Mouse (Mus musculus): ENCODE results near the gene Tspan4.

DNA sequence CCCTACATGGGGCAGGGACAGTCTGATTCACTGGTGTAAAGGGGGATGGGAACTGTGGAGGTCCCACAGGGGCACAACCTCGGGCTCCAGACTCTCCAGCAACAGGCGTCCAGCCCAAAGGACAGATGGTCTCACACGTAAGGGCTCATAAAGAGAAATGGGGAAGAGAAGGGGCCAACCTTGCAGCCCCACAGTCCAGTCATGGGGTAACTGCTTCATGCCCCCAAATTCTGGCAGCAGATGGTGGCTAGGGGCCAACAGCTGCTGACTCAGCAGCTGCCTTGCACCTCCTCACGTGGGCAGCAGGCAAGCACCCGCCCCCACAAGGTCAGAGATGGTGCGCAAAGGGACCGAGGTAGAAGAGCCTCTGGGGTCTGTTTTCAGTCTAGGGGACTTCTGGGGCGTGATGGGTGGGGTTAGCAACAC is 42.8 kb upstream of the Tspan4 start:
- TF ChIP-seq CTCF (IDR thresholded peaks at IDR 0.05; ENCODE audit: extremely low read depth, insufficient read length, insufficient replicate concordance, low read depth, low read length) (no peak), POLR2A (IDR thresholded peaks at IDR 0.05; ENCODE audit: low read depth, low read length) (no peak)

Measured in small intestine, adult 2 months (tissue).